Mouse (Mus musculus): ENCODE results near the gene Rps6ka1. TPM values are rescaled to one million over a fixed set of nuclear protein-coding genes. Genes with fewer than 3 reads are reported as not detected.
"Not testable (repeated sequence)": the region's sequence is repeated elsewhere in the genome, so short reads cannot be mapped to it uniquely, and the experiment has no call there.

The Rps6ka1 gene
- polyA plus RNA-seq (2012; ENCODE audit: insufficient read depth, insufficient read length, missing spikeins): 100 and 101 TPM in 2 replicates

- Histone ChIP-seq H3K4me1 (ENCODE audit: control insufficient read depth, insufficient read depth, low read length) (peaks cover 22% of the 10 kb centered on the region), H3K4me3 (ENCODE audit: insufficient read depth, low read length) (peak within 1 kb of the TSS; percentile 92), H3K27ac (ENCODE audit: insufficient read depth, low read depth, low read length) (peak within 1 kb of the TSS; percentile 34; the same call in 1 of the 2 replicates)
- TF ChIP-seq POLR2A (IDR thresholded peaks at IDR 0.05; ENCODE audit: borderline replicate concordance, low read depth, low read length): no peak; the same call in 1 of the 2 replicates
- peak; percentile 36 for TF ChIP-seq CTCF (IDR thresholded peaks at IDR 0.05; ENCODE audit: low read depth, low read length)
These were observed at the start of gene Rps6ka1 for GRCm38 (mm10) chr4:133887672-133888453. Gene Rps6ka1, minus strand, starts transcription at chr4:133887797.

- TF ChIP-seq CTCF (IDR thresholded peaks at IDR 0.05; ENCODE audit: low read depth, low read length): no peak
- no peak for TF ChIP-seq POLR2A (IDR thresholded peaks at IDR 0.05; ENCODE audit: borderline replicate concordance, low read depth, low read length)
- H3K4me1 ChIP-seq (ENCODE audit: control insufficient read depth, insufficient read depth, low read length): peaks cover 14% of the 10 kb centered on the region
- H3K4me3 ChIP-seq (ENCODE audit: insufficient read depth, low read length): no peak overlapping the region
- no peak overlapping the region for H3K27ac ChIP-seq (ENCODE audit: insufficient read depth, low read depth, low read length)
These were observed 44.2 kb upstream of the Rps6ka1 start for GRCm38 (mm10) chr4:133931785-133932184.

DNA sequence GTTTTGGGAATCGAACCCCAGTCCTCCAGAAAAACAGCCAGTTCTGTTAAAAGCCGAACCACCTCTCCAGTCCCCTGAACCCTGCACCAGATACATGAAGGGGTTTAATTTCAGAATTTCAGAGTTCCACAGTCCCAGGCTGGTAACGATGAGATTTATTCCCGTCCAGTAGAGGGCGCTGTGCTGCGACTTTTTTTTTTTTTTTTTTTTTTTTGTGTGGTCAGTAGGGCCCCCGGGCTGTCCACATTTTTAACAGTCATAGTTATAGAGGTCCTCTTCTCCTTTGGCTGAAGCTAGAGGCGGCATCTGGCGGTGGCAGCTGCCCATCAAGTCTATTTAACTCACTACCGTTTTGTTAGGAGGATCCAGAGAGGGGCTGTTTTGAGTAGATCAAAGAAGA lies 43.8 kb upstream of the Rps6ka1 start:
- no peak for TF ChIP-seq POLR2A (IDR thresholded peaks at IDR 0.05; ENCODE audit: borderline replicate concordance, low read depth, low read length)
- TF ChIP-seq CTCF (IDR thresholded peaks at IDR 0.05; ENCODE audit: low read depth, low read length): peak; percentile 76
- no peak overlapping the region for H3K27ac ChIP-seq (ENCODE audit: insufficient read depth, low read depth, low read length)
- H3K4me3 ChIP-seq (ENCODE audit: insufficient read depth, low read length): no peak overlapping the region
- H3K4me1 ChIP-seq (ENCODE audit: control insufficient read depth, insufficient read depth, low read length): peaks cover 14% of the 10 kb centered on the region

DNA sequence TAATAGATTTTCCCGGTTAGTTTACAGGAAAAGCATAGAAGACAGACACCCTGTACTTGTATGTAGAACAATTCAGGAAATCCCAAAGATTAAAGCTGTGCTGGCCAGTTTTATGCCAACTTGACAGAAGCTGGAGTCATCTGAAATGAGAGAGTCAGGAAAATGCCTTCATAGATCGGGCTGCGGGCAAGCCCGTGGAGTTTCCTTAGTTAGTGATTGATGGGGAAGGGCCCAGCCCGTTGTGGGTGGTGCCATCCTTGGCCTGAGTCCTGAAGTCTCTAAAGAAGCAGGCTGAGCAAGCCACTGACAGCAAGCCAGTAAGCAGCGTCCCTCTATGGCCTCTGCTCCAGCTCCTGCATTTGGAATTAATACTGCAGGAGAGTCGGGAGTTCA lies 41.7 kb upstream of the Rps6ka1 start:
- peak overlapping the region; percentile 31 for H3K4me3 ChIP-seq (ENCODE audit: insufficient read depth, low read length)
- TF ChIP-seq POLR2A (IDR thresholded peaks at IDR 0.05; ENCODE audit: borderline replicate concordance, low read depth, low read length) (no peak), CTCF (IDR thresholded peaks at IDR 0.05; ENCODE audit: low read depth, low read length) (no peak)
- H3K4me1 ChIP-seq (ENCODE audit: control insufficient read depth, insufficient read depth, low read length): peaks cover 14% of the 10 kb centered on the region
- peak overlapping the region; percentile 76 for H3K27ac ChIP-seq (ENCODE audit: insufficient read depth, low read depth, low read length)

- TF ChIP-seq POLR2A (IDR thresholded peaks at IDR 0.05; ENCODE audit: borderline replicate concordance, low read depth, low read length): no peak
- no peak for TF ChIP-seq CTCF (IDR thresholded peaks at IDR 0.05; ENCODE audit: low read depth, low read length)
- H3K27ac ChIP-seq (ENCODE audit: insufficient read depth, low read depth, low read length): peak overlapping the region; percentile 76
- H3K4me1 ChIP-seq (ENCODE audit: control insufficient read depth, insufficient read depth, low read length): peaks cover 14% of the 10 kb centered on the region
- peak overlapping the region; percentile 31 for H3K4me3 ChIP-seq (ENCODE audit: insufficient read depth, low read length)
These were observed 41.1 kb upstream of the Rps6ka1 start for GRCm38 (mm10) chr4:133928576-133929277.

DNA sequence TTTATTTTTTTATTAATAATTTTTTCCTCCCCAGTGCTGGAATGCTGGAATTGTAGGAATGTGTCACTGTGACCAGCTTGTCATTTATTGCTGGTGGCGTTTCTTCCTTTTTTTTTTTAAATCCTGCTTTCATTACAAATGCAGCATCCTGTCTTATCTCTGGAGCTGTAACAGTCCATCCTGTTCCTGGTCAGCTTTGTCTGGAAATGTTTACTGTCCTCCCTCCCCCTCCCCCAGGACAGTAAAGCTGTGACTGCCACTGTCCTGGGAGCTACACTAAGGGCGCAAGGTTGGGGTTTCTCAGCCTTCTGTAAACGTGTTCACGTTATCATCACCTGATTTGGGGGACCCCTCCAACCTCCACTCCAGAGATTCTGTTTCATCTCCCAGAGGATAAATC lies 37.6 kb upstream of the Rps6ka1 start:
- H3K4me3 ChIP-seq (ENCODE audit: insufficient read depth, low read length): no peak overlapping the region
- TF ChIP-seq CTCF (IDR thresholded peaks at IDR 0.05; ENCODE audit: low read depth, low read length) (no peak), POLR2A (IDR thresholded peaks at IDR 0.05; ENCODE audit: borderline replicate concordance, low read depth, low read length) (no peak)
- H3K4me1 ChIP-seq (ENCODE audit: control insufficient read depth, insufficient read depth, low read length): peaks cover 13% of the 10 kb centered on the region
- no peak overlapping the region for H3K27ac ChIP-seq (ENCODE audit: insufficient read depth, low read depth, low read length)

DNA sequence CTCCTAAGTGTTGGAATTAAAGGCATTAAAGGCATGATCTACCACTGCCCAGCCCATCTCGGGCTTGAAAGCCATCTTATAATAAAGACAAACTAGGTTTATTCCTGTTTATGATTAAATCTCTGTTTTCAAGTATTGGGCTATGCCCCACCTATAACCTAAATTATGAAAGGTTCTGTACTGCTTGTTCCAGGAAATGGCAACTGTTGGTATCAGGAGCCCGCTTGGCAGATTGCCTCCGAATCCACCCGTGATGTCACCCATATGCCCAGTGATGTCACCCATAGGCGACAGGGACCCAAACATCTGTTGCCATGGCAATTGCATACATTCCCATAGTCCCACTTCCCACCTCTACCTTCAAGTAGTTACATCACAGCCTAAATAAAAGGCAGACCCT lies 36.1 kb upstream of the Rps6ka1 start:
- peaks cover 10% of the 10 kb centered on the region for H3K4me1 ChIP-seq (ENCODE audit: control insufficient read depth, insufficient read depth, low read length)
- TF ChIP-seq CTCF (IDR thresholded peaks at IDR 0.05; ENCODE audit: low read depth, low read length) (no peak), POLR2A (IDR thresholded peaks at IDR 0.05; ENCODE audit: borderline replicate concordance, low read depth, low read length) (no peak)
- no peak overlapping the region for H3K4me3 ChIP-seq (ENCODE audit: insufficient read depth, low read length)

GRCm38 (mm10) chr4:133918093-133918825 lies 30.7 kb upstream of the Rps6ka1 start:
- H3K4me1 ChIP-seq (ENCODE audit: control insufficient read depth, insufficient read depth, low read length); H3K27ac ChIP-seq (ENCODE audit: insufficient read depth, low read depth, low read length); H3K4me3 ChIP-seq (ENCODE audit: insufficient read depth, low read length): not testable (repeated sequence)

More for the DNA sequence above, 36.1 kb upstream of the Rps6ka1 start:
- no peak overlapping the region for H3K27ac ChIP-seq (ENCODE audit: insufficient read depth, low read depth, low read length)

DNA sequence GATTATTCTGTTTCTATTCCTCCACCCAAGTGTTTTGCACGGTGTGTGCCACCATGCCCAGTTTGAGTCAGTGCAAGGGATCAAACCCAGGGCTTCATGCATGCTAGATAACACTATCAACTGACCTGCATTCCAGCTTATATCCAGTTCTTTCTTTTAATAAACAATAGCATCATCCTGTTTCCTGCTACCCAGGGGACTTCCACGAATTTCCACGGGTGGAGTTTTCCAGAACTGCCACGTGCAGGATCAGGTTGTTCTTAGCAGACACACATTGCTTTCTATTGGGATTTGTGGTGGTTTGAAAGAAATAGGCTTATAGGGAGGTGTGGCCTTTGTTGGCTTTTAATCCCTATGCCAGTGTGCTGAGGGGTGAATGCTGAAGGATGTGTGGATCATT lies 24.4 kb upstream of the Rps6ka1 start:
- Histone ChIP-seq H3K27ac (ENCODE audit: insufficient read depth, low read depth, low read length) (no peak overlapping the region), H3K4me1 (ENCODE audit: control insufficient read depth, insufficient read depth, low read length) (peaks cover 22% of the 10 kb centered on the region), H3K4me3 (ENCODE audit: insufficient read depth, low read length) (no peak overlapping the region)
- no peak for TF ChIP-seq POLR2A (IDR thresholded peaks at IDR 0.05; ENCODE audit: borderline replicate concordance, low read depth, low read length)
- TF ChIP-seq CTCF (IDR thresholded peaks at IDR 0.05; ENCODE audit: low read depth, low read length): no peak

Measured in bone marrow macrophage, adult 2 months (primary cell).